Mouse (Mus musculus): ENCODE measurements around the gene Mep1a.

DNA sequence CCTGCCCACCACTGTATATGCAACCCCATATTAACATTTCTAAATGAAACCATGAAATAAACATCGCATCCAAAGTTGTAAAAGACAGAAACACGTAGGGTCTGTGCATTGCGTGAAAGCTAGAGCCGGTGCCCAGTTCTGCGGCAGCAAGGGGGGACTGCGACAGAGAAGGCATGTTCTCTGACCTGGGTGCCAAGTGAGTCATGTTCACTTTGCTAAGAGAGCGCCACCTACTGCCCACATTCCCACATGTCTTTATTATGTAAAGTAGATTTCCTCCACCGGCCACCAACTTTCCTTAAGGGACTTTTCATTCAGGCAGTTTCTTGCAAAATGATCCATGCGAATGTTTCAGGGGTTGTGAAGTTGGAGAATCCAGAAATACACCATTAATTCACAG is 44.0 kb downstream of the Mep1a start:
- no peak for TF ChIP-seq EP300 (IDR thresholded peaks at IDR 0.05)
- peak; percentile 82 for TF ChIP-seq CTCF (IDR thresholded peaks at IDR 0.05)
